Mouse (Mus musculus): ENCODE data around the gene Ndufb6. TPM values are rescaled to one million over a fixed set of nuclear protein-coding genes. Genes with fewer than 3 reads are reported as not detected.
"Not testable (repeated sequence)": the region's sequence is repeated elsewhere in the genome, so short reads cannot be mapped to it uniquely, and the experiment has no call there.

Gene Ndufb6
- polyA plus RNA-seq, 1 experiment from 2014 or later, result 294 TPM

DNA sequence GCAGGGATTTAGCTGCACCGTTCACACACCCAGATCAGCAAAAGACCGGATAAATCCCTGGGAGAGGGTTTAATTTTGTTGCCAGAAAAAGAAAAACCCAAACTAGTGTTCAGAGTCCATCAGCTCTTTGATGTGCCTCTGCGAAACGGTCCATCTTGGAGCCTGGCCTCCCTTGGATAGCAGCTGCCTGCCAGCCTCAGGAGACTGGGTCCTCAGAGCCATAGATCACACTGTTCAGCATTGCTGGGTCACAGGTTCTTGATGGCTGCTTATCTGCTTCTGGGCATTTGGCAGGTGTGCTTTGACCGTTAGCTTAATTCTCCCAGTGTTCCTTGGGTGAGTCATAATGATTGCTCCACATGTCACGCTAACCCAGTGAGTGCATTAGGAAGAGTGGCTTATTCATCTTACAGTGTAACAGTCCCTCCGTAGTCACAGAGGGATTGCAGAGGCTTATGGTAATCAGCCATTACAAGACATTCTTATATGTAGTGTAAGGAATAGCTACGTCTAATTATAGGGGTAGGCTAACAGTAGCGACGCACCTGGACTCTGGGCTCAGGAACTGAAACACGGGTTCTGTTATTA lies 31.7 kb upstream of the Ndufb6 start:
- 75% methylated on average over 11 of the region's 11 CpGs for WGBS (ENCODE audit: insufficient replicate concordance)
- peaks cover 2% of the 10 kb centered on the region; the same call in 1 of the 2 replicates for H3K4me1 ChIP-seq (ENCODE audit: insufficient read depth)
- no peaks in the 10 kb centered on the region for H3K27me3 ChIP-seq (ENCODE audit: insufficient read depth, low read length)
- no peaks in the 10 kb centered on the region for H3K9me3 ChIP-seq (ENCODE audit: low read length)
- no peaks in the 10 kb centered on the region for H3K36me3 ChIP-seq (replicated peaks; ENCODE audit: insufficient read depth, low read length)
- TF ChIP-seq EP300 (IDR thresholded peaks at IDR 0.05; ENCODE audit: low read depth), result no peak
- no peak overlapping the region for H3K4me3 ChIP-seq (ENCODE audit: low read depth, low read length)
- H3K4me2 ChIP-seq (ENCODE audit: low read depth, low read length), result no peak overlapping the region
- no peak overlapping the region for H3K9ac ChIP-seq (replicated peaks)
- ATAC-seq (no peak), DNase-seq (no peak)
- no peak overlapping the region for H3K27ac ChIP-seq (ENCODE audit: low read depth)

DNA sequence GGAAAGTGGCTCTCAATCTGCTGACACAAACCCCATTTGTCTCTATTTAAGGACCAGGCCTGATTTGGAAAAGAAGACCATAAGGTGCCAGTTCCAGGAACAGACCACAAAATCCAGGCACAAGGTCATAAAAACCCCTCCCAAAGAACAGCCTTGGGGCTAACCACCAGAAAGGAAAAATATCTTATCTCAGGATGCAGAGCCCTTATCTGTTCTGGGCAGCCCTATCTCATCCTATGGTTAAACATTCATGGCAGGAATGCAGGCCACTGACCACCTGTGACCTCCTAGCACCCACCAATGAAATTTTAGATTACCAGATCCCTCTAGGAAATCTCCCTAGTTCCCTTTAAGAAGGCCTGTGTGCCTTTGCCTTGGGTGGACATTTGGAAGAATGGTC lies 30.5 kb upstream of the Ndufb6 start:
- Histone ChIP-seq H3K4me3 (ENCODE audit: low read depth, low read length) (no peak overlapping the region), H3K27me3 (ENCODE audit: insufficient read depth, low read length) (no peaks in the 10 kb centered on the region), H3K36me3 (replicated peaks; ENCODE audit: insufficient read depth, low read length) (no peaks in the 10 kb centered on the region), H3K27ac (ENCODE audit: low read depth) (no peak overlapping the region), H3K9me3 (ENCODE audit: low read length) (no peaks in the 10 kb centered on the region), H3K4me2 (ENCODE audit: low read depth, low read length) (no peak overlapping the region), H3K4me1 (ENCODE audit: insufficient read depth) (peaks cover 2% of the 10 kb centered on the region; the same call in 1 of the 2 replicates), H3K9ac (replicated peaks) (no peak overlapping the region)
- no peak for DNase-seq
- TF ChIP-seq EP300 (IDR thresholded peaks at IDR 0.05; ENCODE audit: low read depth), result no peak
- no peak for TF ChIP-seq CTCF (IDR thresholded peaks at IDR 0.05; ENCODE audit: low read depth)
- ATAC-seq, result no peak

DNA sequence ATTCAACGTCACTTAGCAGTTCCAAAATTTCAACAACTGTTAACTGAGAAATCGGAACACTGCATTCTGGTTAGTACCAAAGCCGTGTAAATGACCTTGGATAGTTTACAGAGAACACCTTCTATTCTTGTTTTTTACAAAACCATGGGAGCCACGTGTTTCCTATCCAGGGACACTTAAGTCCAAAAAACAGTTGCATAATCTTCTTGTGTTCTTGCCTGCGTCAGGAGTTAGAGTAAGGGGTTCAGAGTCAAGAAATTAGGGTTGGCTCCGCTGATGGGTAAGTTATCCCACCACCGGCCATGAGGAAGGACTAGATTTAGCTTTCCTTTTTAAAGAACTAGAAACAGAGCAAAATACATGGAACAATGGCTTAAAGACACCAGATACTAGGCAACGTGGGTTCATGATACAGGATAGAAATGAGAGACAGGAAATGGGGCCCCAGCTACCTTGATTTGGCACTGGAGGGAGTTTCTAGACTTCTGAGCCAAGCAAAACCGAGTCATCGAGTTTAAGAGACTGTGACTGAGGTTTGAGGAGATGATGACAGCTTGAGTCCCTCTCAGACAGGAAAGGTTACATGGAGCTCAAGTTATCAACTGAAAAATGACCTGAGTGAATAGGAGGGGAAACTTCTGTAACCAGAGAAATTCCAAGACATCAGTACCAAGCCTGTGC lies 23.4 kb upstream of the Ndufb6 start:
- H3K4me1 ChIP-seq (ENCODE audit: insufficient read depth), result no peaks in the 10 kb centered on the region
- H3K4me3 ChIP-seq (ENCODE audit: low read depth, low read length), result no peak overlapping the region
- no peaks in the 10 kb centered on the region; the same call in 1 of the 2 replicates for H3K27me3 ChIP-seq (ENCODE audit: insufficient read depth, low read length)
- TF ChIP-seq EP300 (IDR thresholded peaks at IDR 0.05; ENCODE audit: low read depth), result no peak
- no peak for TF ChIP-seq CTCF (IDR thresholded peaks at IDR 0.05; ENCODE audit: low read depth)
- H3K27ac ChIP-seq (ENCODE audit: low read depth), result no peak overlapping the region
- no peaks in the 10 kb centered on the region for H3K36me3 ChIP-seq (replicated peaks; ENCODE audit: insufficient read depth, low read length)
- H3K4me2 ChIP-seq (ENCODE audit: low read depth, low read length), result no peak overlapping the region
- no peaks in the 10 kb centered on the region for H3K9me3 ChIP-seq (ENCODE audit: low read length)
- WGBS (ENCODE audit: insufficient replicate concordance), result 55% methylated on average over 10 of the region's 10 CpGs
- ATAC-seq (no peak), DNase-seq (no peak)
- H3K9ac ChIP-seq (replicated peaks), result no peak overlapping the region

DNA sequence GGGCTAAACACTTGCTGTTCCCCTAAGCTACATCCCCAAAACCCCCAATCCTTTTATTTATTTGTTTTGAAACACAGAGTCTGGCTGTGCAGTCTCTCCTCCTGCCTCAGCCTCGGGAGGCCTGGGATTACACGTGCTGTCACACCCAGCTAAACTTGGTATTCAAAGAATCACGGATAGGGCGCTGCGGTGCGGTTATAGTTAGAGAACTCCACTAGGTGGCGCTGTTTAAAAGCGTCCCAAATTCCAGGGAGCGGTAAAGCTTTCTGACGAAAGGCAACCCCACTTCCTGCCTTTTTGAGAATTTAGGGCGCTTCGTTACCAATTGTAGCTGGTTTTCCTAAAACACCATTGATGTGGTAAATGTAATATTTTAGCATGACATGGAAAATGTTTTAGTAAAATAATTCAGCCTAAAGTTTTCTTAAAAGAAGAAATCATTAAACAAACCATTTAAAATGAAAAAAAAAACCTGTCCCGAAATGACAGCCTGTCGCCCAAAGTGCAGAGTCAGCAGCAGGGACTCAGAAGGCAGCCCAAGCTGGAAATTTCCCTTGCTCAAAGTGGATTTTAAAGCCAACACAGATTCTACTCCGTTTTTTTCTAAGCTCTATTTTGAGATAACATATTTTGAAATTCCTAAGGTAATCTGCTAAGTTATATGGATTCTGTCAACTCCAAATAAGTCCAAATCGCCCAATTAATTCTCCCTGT lies 22.0 kb upstream of the Ndufb6 start:
- Histone ChIP-seq H3K4me3 (ENCODE audit: low read depth, low read length) (no peak overlapping the region), H3K27ac (ENCODE audit: low read depth) (no peak overlapping the region), H3K27me3 (ENCODE audit: insufficient read depth, low read length) (no peaks in the 10 kb centered on the region; the same call in 1 of the 2 replicates), H3K9me3 (ENCODE audit: low read length) (no peaks in the 10 kb centered on the region), H3K4me1 (ENCODE audit: insufficient read depth) (no peaks in the 10 kb centered on the region), H3K9ac (replicated peaks) (no peak overlapping the region), H3K36me3 (replicated peaks; ENCODE audit: insufficient read depth, low read length) (no peaks in the 10 kb centered on the region), H3K4me2 (ENCODE audit: low read depth, low read length) (peak overlapping the region; percentile 49)
- DNase-seq, result peak; percentile 74
- 7% methylated on average over 16 of the region's 16 CpGs for WGBS (ENCODE audit: insufficient replicate concordance)
- TF ChIP-seq CTCF (IDR thresholded peaks at IDR 0.05; ENCODE audit: low read depth) (peak; percentile 90), EP300 (IDR thresholded peaks at IDR 0.05; ENCODE audit: low read depth) (no peak)
- ATAC-seq, result peak; percentile 62

DNA sequence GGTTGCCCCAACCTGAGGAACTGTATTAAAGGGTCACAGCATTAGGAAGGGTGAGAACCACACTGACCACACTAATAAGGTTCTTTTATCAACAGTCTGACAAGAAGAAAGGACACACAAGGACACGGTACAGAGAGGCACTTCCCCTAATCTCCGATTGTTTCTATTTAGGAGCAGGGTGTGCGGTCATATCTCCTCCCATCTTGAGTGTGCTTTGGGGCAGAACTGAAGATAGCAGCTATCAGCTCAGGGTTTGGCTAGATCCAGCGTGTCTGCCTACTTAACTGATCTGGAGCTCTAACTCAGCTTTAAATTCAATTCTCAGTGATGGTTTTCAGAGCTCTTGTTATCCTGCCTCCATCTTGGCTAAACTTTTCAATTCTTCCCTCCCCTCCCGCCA lies 19.9 kb upstream of the Ndufb6 start:
- Histone ChIP-seq H3K36me3 (replicated peaks; ENCODE audit: insufficient read depth, low read length) (no peaks in the 10 kb centered on the region), H3K9ac (replicated peaks) (no peak overlapping the region), H3K4me2 (ENCODE audit: low read depth, low read length) (no peak overlapping the region), H3K4me3 (ENCODE audit: low read depth, low read length) (no peak overlapping the region), H3K27ac (ENCODE audit: low read depth) (no peak overlapping the region), H3K9me3 (ENCODE audit: low read length) (peaks cover 6% of the 10 kb centered on the region; the same call in 1 of the 2 replicates), H3K27me3 (ENCODE audit: insufficient read depth, low read length) (no peaks in the 10 kb centered on the region; the same call in 1 of the 2 replicates), H3K4me1 (ENCODE audit: insufficient read depth) (no peaks in the 10 kb centered on the region)
- DNase-seq, result no peak
- WGBS (ENCODE audit: insufficient replicate concordance), result 42% methylated on average over 5 of the region's 5 CpGs
- TF ChIP-seq CTCF (IDR thresholded peaks at IDR 0.05; ENCODE audit: low read depth) (no peak), EP300 (IDR thresholded peaks at IDR 0.05; ENCODE audit: low read depth) (no peak)
- ATAC-seq, result no peak

DNA sequence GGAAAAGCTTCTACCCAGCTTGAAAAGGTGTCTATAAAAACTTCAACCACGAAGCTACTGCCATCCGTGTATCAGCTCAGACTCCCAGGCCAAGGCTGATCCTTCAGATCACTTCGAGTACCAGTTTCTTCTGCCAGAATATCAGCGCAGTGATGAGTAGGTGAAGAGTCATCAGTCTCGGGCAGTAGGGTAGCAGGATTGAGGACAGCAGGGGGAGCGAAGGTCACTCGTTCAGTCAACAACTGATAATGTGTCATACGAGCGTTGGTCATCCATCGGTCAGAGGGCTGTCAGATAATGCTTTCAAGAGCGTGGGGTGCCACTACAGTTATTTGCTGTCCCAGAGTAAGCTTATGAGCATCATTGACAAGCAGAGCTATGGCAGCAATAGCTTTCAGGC lies 12.3 kb upstream of the Ndufb6 start:
- DNase-seq; H3K4me3 ChIP-seq (ENCODE audit: low read depth, low read length): not testable (repeated sequence)
- WGBS (ENCODE audit: insufficient replicate concordance), result 86% methylated on average over 11 of the region's 11 CpGs

More for the DNA sequence above, 12.3 kb upstream of the Ndufb6 start:
- H3K36me3 ChIP-seq (replicated peaks; ENCODE audit: insufficient read depth, low read length); H3K9me3 ChIP-seq (ENCODE audit: low read length); H3K9ac ChIP-seq (replicated peaks); H3K27ac ChIP-seq (ENCODE audit: low read depth); ATAC-seq; H3K4me2 ChIP-seq (ENCODE audit: low read depth, low read length); H3K27me3 ChIP-seq (ENCODE audit: insufficient read depth, low read length); H3K4me1 ChIP-seq (ENCODE audit: insufficient read depth): not testable (repeated sequence)

Data from liver, postnatal 0 days (tissue).